Mouse (Mus musculus) lung, adult 2 months (tissue): ENCODE measurements around the gene Plpp3.

Source experiments
- CTCF ChIP-seq: fragments of 200-500 bp; IDR thresholded peaks from 2 replicates; pipeline ENCODE4 v1.5.1; 2011; ENCODE audit warnings: mild to moderate bottlenecking, low read length, control low read depth; ENCODE audit not compliant: insufficient read depth
- POLR2A ChIP-seq: fragments of 200-500 bp; IDR thresholded peaks from 2 replicates; pipeline ENCODE4 v1.6.1; 2011; ENCODE audit warnings: low read depth, mild to moderate bottlenecking, control low read depth, low read length, borderline replicate concordance; ENCODE audit errors: extremely low read depth

DNA sequence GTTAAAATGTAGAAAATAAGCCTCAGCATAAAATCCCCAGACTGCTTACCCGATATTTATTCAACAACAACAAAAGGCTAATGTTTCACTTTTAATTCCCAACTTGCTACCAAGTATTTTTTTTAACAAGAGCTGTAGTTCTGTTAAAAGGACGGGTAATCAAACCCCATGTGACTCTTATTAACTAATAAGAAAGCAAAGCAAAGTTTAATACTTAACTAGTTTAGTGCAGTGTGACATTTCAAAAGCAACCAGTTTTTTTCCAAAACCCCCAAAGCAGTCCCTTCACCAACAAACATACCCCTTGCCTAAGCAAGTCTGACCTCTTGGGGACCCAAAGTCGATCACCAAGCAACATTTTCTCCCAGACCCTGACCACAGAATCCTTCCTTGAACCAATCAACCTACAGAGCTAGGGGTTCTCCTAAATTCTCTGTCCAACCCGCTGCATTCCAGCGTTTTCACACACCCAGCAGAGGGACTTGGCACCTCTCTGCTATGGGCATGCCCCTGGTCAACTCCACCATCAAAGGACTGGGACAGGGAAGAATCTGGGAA, 48.4 kb upstream of the Plpp3 start:
- TF ChIP-seq POLR2A (no peak), CTCF (no peak)
